Mouse (Mus musculus): ENCODE results near the gene Hs6st1. TPM values are rescaled to one million over a fixed set of nuclear protein-coding genes. Genes with fewer than 3 reads are reported as not detected.

The Hs6st1 gene
- polyA plus RNA-seq, 1 experiment from 2014 or later, result 18.9 TPM

DNA sequence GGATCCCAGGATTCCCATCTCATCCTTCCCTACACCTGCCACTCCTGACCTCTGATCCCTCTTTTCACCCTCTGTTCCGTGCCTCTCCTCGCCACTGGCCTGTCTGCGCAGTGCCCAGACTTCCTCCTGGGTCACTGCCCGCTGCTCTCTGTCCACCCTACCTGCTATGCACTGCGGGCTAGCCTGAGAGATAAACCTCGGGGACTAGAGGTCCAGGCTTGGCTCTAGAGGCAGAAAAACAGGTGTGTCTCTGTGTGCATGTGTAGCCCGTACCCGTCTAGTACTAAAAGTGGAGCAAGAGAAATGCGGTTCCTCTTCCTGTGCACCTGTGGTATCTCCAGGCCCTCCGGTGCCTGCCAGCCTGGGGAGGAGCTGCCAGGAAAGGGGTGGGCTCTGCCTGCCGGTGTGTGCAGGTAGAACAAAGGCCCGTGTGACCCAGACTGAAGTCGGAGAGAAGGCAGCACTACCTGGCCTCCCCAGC, 1.1 kb downstream of the Hs6st1 start:
- Histone ChIP-seq H3K27me3 (ENCODE audit: control insufficient read depth, insufficient read depth, low read length) (no peaks in the 10 kb centered on the region), H3K9ac (peak overlapping the region; percentile 88), H3K4me1 (replicated peaks; ENCODE audit: control insufficient read depth, insufficient read depth, low read length) (peaks cover 50% of the 10 kb centered on the region), H3K4me3 (replicated peaks; ENCODE audit: low read length) (peak overlapping the region; percentile 84), H3K9me3 (ENCODE audit: control insufficient read depth, low read length) (no peaks in the 10 kb centered on the region), H3K27ac (peak overlapping the region; percentile 84), H3K4me2 (replicated peaks) (peak overlapping the region; percentile 95), H3K36me3 (replicated peaks; ENCODE audit: control insufficient read depth, insufficient read depth) (0 out of 2 replicates have a peak, but pooled peaks cover 3% of the 10 kb centered on the region)
- no peak for ATAC-seq (ENCODE audit: low FRiP score)
- under 1% methylated on average over 13 of the region's 13 CpGs for WGBS
- DNase-seq (ENCODE audit: low spot score), result no peak

DNA sequence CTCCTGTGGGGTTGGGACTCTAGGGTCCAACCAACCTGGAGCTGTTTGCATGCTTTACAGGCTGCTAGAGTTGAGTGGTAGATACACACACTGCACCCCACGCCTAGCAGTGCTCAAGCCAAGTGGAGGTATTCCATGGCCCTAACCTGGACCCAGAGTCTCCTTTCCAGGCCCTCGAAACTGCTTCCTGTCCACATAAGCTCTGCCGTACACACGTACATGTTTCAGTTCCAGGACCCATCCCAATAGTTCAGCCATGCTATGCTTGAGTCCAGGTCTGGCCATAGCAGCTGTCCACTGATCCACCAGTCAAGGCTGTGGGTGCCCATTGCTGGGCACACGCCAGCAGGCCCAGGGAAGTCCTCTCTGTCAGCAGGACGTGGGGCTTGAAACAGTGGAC, 2.0 kb downstream of the Hs6st1 start:
- no peak for ATAC-seq (ENCODE audit: low FRiP score)
- Histone ChIP-seq H3K36me3 (replicated peaks; ENCODE audit: control insufficient read depth, insufficient read depth) (0 out of 2 replicates have a peak, but pooled peaks cover 3% of the 10 kb centered on the region), H3K4me2 (replicated peaks) (peak overlapping the region; percentile 95), H3K4me1 (replicated peaks; ENCODE audit: control insufficient read depth, insufficient read depth, low read length) (peaks cover 53% of the 10 kb centered on the region), H3K9me3 (ENCODE audit: control insufficient read depth, low read length) (no peaks in the 10 kb centered on the region), H3K27ac (no peak overlapping the region), H3K27me3 (ENCODE audit: control insufficient read depth, insufficient read depth, low read length) (no peaks in the 10 kb centered on the region), H3K4me3 (replicated peaks; ENCODE audit: low read length) (peak overlapping the region; percentile 84), H3K9ac (peak overlapping the region; percentile 88)
- 35% methylated on average over 6 of the region's 6 CpGs for WGBS
- DNase-seq (ENCODE audit: low spot score), result no peak

DNA sequence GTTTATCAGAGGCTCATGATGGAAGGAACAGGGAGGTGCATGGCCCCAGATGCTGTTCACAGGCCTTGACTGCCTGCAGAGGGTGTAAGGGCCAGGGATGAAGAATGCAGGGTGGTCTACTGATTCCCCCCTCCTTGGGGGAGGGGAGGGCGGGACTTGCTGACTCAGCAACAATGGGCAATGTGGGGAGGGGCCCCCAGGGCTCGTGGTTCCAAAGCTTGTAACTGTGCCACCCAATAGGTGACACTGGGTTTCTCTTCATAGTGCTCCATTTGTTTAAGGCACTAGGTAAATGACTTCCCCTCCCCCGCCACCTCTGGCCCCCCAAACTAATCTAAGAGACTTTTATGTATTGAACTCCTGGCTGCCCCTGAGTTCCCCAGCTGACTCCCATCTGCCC, 2.5 kb downstream of the Hs6st1 start:
- 0 out of 2 replicates have a peak, but pooled peaks cover 3% of the 10 kb centered on the region for H3K36me3 ChIP-seq (replicated peaks; ENCODE audit: control insufficient read depth, insufficient read depth)
- peak overlapping the region; percentile 88 for H3K9ac ChIP-seq
- 42% methylated on average over 2 of the region's 3 CpGs for WGBS
- H3K27ac ChIP-seq, result no peak overlapping the region
- DNase-seq (ENCODE audit: low spot score) (no peak), ATAC-seq (ENCODE audit: low FRiP score) (no peak)
- H3K4me2 ChIP-seq (replicated peaks), result peak overlapping the region; percentile 95
- no peaks in the 10 kb centered on the region for H3K9me3 ChIP-seq (ENCODE audit: control insufficient read depth, low read length)
- no peaks in the 10 kb centered on the region for H3K27me3 ChIP-seq (ENCODE audit: control insufficient read depth, insufficient read depth, low read length)
- H3K4me1 ChIP-seq (replicated peaks; ENCODE audit: control insufficient read depth, insufficient read depth, low read length), result peaks cover 59% of the 10 kb centered on the region
- H3K4me3 ChIP-seq (replicated peaks; ENCODE audit: low read length), result peak overlapping the region; percentile 84

DNA sequence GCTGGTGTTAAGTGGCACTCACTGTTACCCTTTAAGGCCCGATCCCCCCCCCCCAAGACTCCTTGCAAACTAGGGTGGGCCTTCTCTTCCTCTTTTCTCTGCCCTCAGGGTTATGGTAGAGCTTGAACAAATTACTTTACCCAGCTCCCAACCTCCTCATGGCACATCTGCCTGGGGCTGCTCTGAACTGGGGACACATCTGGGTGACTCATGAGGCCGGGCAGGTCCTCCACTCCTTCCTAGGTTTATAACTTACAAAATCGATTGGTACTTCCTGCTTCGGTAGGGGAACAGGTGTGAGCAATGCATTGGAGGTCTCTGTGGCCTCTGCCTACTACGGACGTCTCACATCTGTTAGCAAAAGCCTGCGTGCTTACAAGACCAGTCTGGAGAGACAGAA, 3.0 kb downstream of the Hs6st1 start:
- Histone ChIP-seq H3K4me2 (replicated peaks) (peak overlapping the region; percentile 95), H3K27ac (no peak overlapping the region), H3K36me3 (replicated peaks; ENCODE audit: control insufficient read depth, insufficient read depth) (0 out of 2 replicates have a peak, but pooled peaks cover 3% of the 10 kb centered on the region), H3K4me1 (replicated peaks; ENCODE audit: control insufficient read depth, insufficient read depth, low read length) (peaks cover 63% of the 10 kb centered on the region), H3K4me3 (replicated peaks; ENCODE audit: low read length) (peak overlapping the region; percentile 84), H3K9me3 (ENCODE audit: control insufficient read depth, low read length) (no peaks in the 10 kb centered on the region), H3K9ac (peak overlapping the region; percentile 88), H3K27me3 (ENCODE audit: control insufficient read depth, insufficient read depth, low read length) (no peaks in the 10 kb centered on the region)
- DNase-seq (ENCODE audit: low spot score) (no peak), ATAC-seq (ENCODE audit: low FRiP score) (no peak)
- WGBS, result 70% methylated on average over 7 of the region's 7 CpGs

DNA sequence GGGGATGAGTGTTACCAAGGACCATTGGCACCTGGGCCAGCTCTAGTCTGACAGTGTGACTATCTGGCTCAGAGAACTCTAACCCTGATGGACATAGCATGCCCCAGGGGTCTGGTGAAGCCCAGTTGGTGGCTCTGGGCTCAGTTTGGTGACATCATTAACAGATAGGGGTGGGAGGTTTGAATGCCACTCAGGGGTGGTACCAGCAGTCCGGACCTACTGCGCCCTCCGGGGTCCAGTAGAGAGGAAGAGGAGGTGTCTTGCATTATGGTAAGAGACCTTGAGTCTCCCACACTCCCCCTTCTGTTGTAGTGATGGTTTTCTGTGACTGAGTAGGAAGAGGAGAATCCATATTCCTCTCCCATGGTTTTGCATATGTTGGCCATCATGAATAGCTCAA, 3.4 kb downstream of the Hs6st1 start:
- Histone ChIP-seq H3K4me1 (replicated peaks; ENCODE audit: control insufficient read depth, insufficient read depth, low read length) (peaks cover 68% of the 10 kb centered on the region), H3K27me3 (ENCODE audit: control insufficient read depth, insufficient read depth, low read length) (no peaks in the 10 kb centered on the region), H3K9ac (peak overlapping the region; percentile 88; the same call in 1 of the 2 replicates), H3K9me3 (ENCODE audit: control insufficient read depth, low read length) (no peaks in the 10 kb centered on the region), H3K36me3 (replicated peaks; ENCODE audit: control insufficient read depth, insufficient read depth) (0 out of 2 replicates have a peak, but pooled peaks cover 3% of the 10 kb centered on the region), H3K4me2 (replicated peaks) (peak overlapping the region; percentile 95), H3K27ac (no peak overlapping the region), H3K4me3 (replicated peaks; ENCODE audit: low read length) (peak overlapping the region; percentile 84)
- ATAC-seq (ENCODE audit: low FRiP score) (no peak), DNase-seq (ENCODE audit: low spot score) (no peak)
- 83% methylated on average over 3 of the region's 3 CpGs for WGBS

DNA sequence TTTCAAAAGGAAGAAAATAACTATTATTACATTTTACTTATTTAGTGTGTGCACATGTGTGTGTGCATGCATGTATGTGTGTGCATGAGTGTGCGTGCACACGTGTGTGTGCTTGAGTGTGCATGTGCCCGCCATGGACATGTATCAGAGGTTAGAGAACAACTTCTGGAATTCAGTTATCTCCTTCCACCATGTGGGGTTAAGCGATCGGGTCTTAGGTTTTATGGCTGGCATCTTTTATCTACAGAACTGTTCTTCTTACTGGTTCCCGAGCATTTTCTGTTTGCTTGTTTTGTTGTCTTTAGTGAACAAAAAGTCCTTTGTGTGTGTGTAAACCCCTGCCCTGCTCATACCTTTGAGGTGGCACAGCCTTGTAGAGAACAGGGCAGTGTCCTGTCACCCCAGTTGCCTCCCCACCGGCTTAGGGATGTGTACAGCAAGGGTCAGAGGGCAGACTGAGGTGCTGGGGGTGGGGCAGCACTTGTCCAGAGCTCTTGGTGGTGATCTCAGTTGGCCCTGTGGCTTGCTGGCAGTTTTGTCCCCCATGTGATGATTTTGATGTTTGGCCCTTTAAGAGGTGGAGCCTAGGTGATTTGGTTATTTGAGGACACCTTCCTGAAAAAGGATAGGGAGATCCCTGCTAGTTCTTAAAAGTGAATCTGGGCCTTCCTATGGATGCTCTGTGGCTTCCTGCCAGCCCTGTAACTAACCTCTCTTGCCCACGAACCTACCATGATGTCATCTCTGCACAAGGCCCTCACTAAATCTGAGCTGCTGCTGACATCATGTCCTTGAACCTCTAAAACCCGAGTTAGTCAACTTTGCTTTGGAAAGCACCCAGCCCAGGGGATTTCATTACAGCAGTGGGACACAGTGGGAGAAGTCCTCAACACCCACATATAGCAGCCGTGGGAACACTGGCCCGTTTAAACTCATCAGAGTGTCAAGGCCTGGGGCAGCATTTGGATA, 4.7 kb downstream of the Hs6st1 start:
- ATAC-seq (ENCODE audit: low FRiP score) (no peak), DNase-seq (ENCODE audit: low spot score) (no peak)
- no peaks in the 10 kb centered on the region for H3K27me3 ChIP-seq (ENCODE audit: control insufficient read depth, insufficient read depth, low read length)
- peak overlapping the region; percentile 84 for H3K4me3 ChIP-seq (replicated peaks; ENCODE audit: low read length)
- H3K27ac ChIP-seq, result no peak overlapping the region
- H3K4me1 ChIP-seq (replicated peaks; ENCODE audit: control insufficient read depth, insufficient read depth, low read length), result peaks cover 70% of the 10 kb centered on the region
- peak overlapping the region; percentile 31; the same call in 1 of the 2 replicates for H3K9ac ChIP-seq
- no peaks in the 10 kb centered on the region for H3K9me3 ChIP-seq (ENCODE audit: control insufficient read depth, low read length)
- H3K4me2 ChIP-seq (replicated peaks), result peak overlapping the region; percentile 95
- WGBS, result 69% methylated on average over 11 of the region's 11 CpGs
- 0 out of 2 replicates have a peak, but pooled peaks cover 3% of the 10 kb centered on the region for H3K36me3 ChIP-seq (replicated peaks; ENCODE audit: control insufficient read depth, insufficient read depth)

DNA sequence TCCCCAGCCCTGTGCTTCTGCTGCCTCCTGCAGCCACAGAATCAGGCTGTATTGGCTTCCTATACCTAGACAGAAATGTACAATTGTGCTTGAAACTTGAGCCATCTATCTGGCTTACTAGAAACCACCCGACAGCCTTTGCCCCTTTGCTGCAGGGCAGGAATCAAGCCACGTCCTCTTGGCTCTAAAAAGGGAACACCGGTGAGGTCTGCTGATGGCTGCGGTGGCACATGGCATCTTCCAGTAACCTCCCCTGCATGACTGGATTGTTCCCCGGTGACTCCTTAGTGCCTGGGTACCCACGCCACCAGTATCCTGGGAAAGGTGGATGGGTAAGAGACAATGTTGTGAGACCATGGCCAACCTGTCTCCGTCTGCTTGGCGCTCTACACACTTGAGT, 5.4 kb downstream of the Hs6st1 start:
- Histone ChIP-seq H3K27me3 (ENCODE audit: control insufficient read depth, insufficient read depth, low read length) (no peaks in the 10 kb centered on the region), H3K9me3 (ENCODE audit: control insufficient read depth, low read length) (no peaks in the 10 kb centered on the region), H3K27ac (no peak overlapping the region), H3K4me1 (replicated peaks; ENCODE audit: control insufficient read depth, insufficient read depth, low read length) (peaks cover 74% of the 10 kb centered on the region), H3K4me3 (replicated peaks; ENCODE audit: low read length) (no peak overlapping the region), H3K36me3 (replicated peaks; ENCODE audit: control insufficient read depth, insufficient read depth) (0 out of 2 replicates have a peak, but pooled peaks cover 3% of the 10 kb centered on the region), H3K4me2 (replicated peaks) (peak overlapping the region; percentile 95), H3K9ac (no peak overlapping the region)
- no peak for ATAC-seq (ENCODE audit: low FRiP score)
- DNase-seq (ENCODE audit: low spot score), result no peak
- WGBS, result 83% methylated on average over 8 of the region's 8 CpGs

DNA sequence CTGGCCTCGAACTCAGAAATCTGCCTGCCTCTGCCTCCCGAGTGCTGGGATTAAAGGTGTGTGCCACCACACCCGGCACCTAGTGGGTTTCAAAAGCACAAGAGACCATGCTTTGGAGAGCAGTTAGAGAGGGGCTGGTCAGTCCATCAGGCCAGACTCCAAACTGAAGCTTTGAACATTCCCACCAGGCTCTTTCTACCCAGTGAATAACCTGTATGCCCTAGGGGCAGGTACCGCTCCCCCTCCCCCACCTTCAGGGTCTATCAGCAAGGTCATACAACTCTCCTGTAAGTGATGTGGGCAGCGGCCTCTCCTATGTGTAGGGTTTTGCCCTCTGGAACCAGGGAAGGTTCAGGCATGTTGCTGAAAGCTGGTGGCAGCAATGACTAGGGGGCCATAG, 6.0 kb downstream of the Hs6st1 start:
- Histone ChIP-seq H3K27me3 (ENCODE audit: control insufficient read depth, insufficient read depth, low read length) (no peaks in the 10 kb centered on the region), H3K4me3 (replicated peaks; ENCODE audit: low read length) (no peak overlapping the region), H3K9ac (no peak overlapping the region), H3K9me3 (ENCODE audit: control insufficient read depth, low read length) (no peaks in the 10 kb centered on the region), H3K4me2 (replicated peaks) (no peak overlapping the region), H3K4me1 (replicated peaks; ENCODE audit: control insufficient read depth, insufficient read depth, low read length) (peaks cover 78% of the 10 kb centered on the region), H3K27ac (no peak overlapping the region), H3K36me3 (replicated peaks; ENCODE audit: control insufficient read depth, insufficient read depth) (0 out of 2 replicates have a peak, but pooled peaks cover 3% of the 10 kb centered on the region)
- ATAC-seq (ENCODE audit: low FRiP score), result no peak
- 96% methylated on average over 5 of the region's 5 CpGs for WGBS
- DNase-seq (ENCODE audit: low spot score), result no peak

DNA sequence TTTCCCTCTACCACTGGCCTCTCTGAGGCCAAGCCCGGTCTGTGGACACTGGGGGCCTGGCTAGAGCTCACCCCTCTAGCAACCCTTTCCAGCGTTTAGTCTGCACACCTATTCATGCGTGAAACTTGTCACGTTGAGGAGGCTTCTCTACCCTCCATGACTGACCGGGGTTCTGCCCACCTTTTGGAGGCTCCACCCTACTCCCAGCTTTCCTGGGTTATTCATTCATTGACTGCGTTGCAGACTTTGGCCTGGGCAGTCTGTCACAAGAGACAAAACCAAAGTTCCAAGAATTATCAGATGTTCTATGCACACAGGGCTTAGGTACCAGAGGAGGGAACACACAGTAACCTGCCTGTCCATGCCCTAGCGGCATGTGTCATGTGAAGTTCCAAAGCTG, 6.8 kb downstream of the Hs6st1 start:
- WGBS, result 83% methylated on average over 7 of the region's 7 CpGs
- Histone ChIP-seq H3K36me3 (replicated peaks; ENCODE audit: control insufficient read depth, insufficient read depth) (0 out of 2 replicates have a peak, but pooled peaks cover 3% of the 10 kb centered on the region), H3K4me3 (replicated peaks; ENCODE audit: low read length) (no peak overlapping the region), H3K27ac (no peak overlapping the region), H3K4me2 (replicated peaks) (no peak overlapping the region), H3K27me3 (ENCODE audit: control insufficient read depth, insufficient read depth, low read length) (no peaks in the 10 kb centered on the region), H3K4me1 (replicated peaks; ENCODE audit: control insufficient read depth, insufficient read depth, low read length) (peaks cover 83% of the 10 kb centered on the region), H3K9me3 (ENCODE audit: control insufficient read depth, low read length) (no peaks in the 10 kb centered on the region), H3K9ac (no peak overlapping the region)
- ATAC-seq (ENCODE audit: low FRiP score), result no peak
- DNase-seq (ENCODE audit: low spot score), result no peak
